Mouse (Mus musculus) cerebellum, postnatal 36 days (tissue): ENCODE results near the gene Sys1.

Experiments used
- DNase-seq, 2 experiments: peaks; one replicate each; pipeline ENCODE4 v3.0.0; 2021 to 2022; ENCODE audit warnings: mixed read lengths in 2 of 2

The Sys1 gene

GRCm38 (mm10) chr2:164435216-164436090 lies 21.3 kb upstream of the Sys1 start:
- DNase-seq: no peak

GRCm38 (mm10) chr2:164436215-164436913 lies 20.4 kb upstream of the Sys1 start:
- DNase-seq: no peak

- DNase-seq: no peak
Observed at GRCm38 (mm10) chr2:164436961-164437360, 19.8 kb upstream of the Sys1 start.

- no peak for DNase-seq
Observed at GRCm38 (mm10) chr2:164437710-164438109, 19.1 kb upstream of the Sys1 start.

GRCm38 (mm10) chr2:164438257-164438656 lies 18.5 kb upstream of the Sys1 start:
- no peak for DNase-seq

GRCm38 (mm10) chr2:164439001-164439421 lies 17.8 kb upstream of the Sys1 start:
- DNase-seq: no peak

GRCm38 (mm10) chr2:164440314-164440713 lies 16.4 kb upstream of the Sys1 start:
- DNase-seq: no peak

GRCm38 (mm10) chr2:164441155-164441554 lies 15.6 kb upstream of the Sys1 start:
- DNase-seq: no peak

- no peak for DNase-seq
Observed at GRCm38 (mm10) chr2:164441731-164442130, 15.0 kb upstream of the Sys1 start.

GRCm38 (mm10) chr2:164442315-164443050 lies 14.3 kb upstream of the Sys1 start:
- DNase-seq: no peak

GRCm38 (mm10) chr2:164443051-164443437 lies 13.7 kb upstream of the Sys1 start:
- DNase-seq: peak; percentile 25 to 43

- DNase-seq: no peak
Observed at GRCm38 (mm10) chr2:164443460-164444000, 13.2 kb upstream of the Sys1 start, which contains the start of gene Sdc4. Sdc4 (minus strand) TSS chr2:164443887.

GRCm38 (mm10) chr2:164444701-164445100 lies 12.1 kb upstream of the Sys1 start:
- no peak for DNase-seq

- DNase-seq: no peak
Observed at GRCm38 (mm10) chr2:164445399-164446085, 11.2 kb upstream of the Sys1 start.

GRCm38 (mm10) chr2:164446086-164446469 lies 10.7 kb upstream of the Sys1 start:
- no peak for DNase-seq

- DNase-seq: no peak
Observed at GRCm38 (mm10) chr2:164448140-164448539, 8.6 kb upstream of the Sys1 start.

GRCm38 (mm10) chr2:164448921-164449320 lies 7.8 kb upstream of the Sys1 start:
- no peak for DNase-seq

- no peak for DNase-seq
Observed at GRCm38 (mm10) chr2:164449341-164450042, 7.3 kb upstream of the Sys1 start.

- no peak for DNase-seq
Observed at GRCm38 (mm10) chr2:164452000-164452676, 4.6 kb upstream of the Sys1 start.

- no peak for DNase-seq
Observed at GRCm38 (mm10) chr2:164453047-164453757, 3.6 kb upstream of the Sys1 start.
